Mouse (Mus musculus): ENCODE measurements around the gene Hscb. TPM values are rescaled to one million over a fixed set of nuclear protein-coding genes. Genes with fewer than 3 reads are reported as not detected.

Hscb gene
- polyA plus RNA-seq, 1 experiment from 2014 or later, result 23.1 TPM

- no peaks in the 10 kb centered on the region for H3K9me3 ChIP-seq (replicated peaks; ENCODE audit: control insufficient read depth, low read length)
- ATAC-seq (replicated peaks; ENCODE audit: extremely low read depth, insufficient read depth, low FRiP score), result no peak
- H3K4me1 ChIP-seq (ENCODE audit: control insufficient read depth, insufficient read depth, low read length), result peaks cover 28% of the 10 kb centered on the region
- H3K9ac ChIP-seq (ENCODE audit: low read length), result 0 out of 2 replicates have a peak overlapping the region, but pooled peaks have one; percentile 17
- H3K27me3 ChIP-seq (ENCODE audit: control insufficient read depth, insufficient read depth, low read length), result no peaks in the 10 kb centered on the region
- 85% methylated on average over 3 of the region's 3 CpGs for WGBS
- no peak overlapping the region for H3K4me3 ChIP-seq (ENCODE audit: low read length)
- peaks cover 24% of the 10 kb centered on the region for H3K36me3 ChIP-seq (ENCODE audit: control insufficient read depth, insufficient read depth)
- no peak overlapping the region for H3K4me2 ChIP-seq (ENCODE audit: low read depth, low read length)
- H3K27ac ChIP-seq (ENCODE audit: low read length), result no peak overlapping the region
Measured at GRCm38 (mm10) chr5:110801036-110801624, 38.4 kb downstream of the Hscb start.

- Histone ChIP-seq H3K4me1 (ENCODE audit: control insufficient read depth, insufficient read depth, low read length) (peaks cover 24% of the 10 kb centered on the region), H3K36me3 (ENCODE audit: control insufficient read depth, insufficient read depth) (peaks cover 46% of the 10 kb centered on the region), H3K27ac (ENCODE audit: low read length) (peak overlapping the region; percentile 42), H3K27me3 (ENCODE audit: control insufficient read depth, insufficient read depth, low read length) (no peaks in the 10 kb centered on the region), H3K9me3 (replicated peaks; ENCODE audit: control insufficient read depth, low read length) (no peaks in the 10 kb centered on the region), H3K9ac (ENCODE audit: low read length) (no peak overlapping the region), H3K4me3 (ENCODE audit: low read length) (no peak overlapping the region), H3K4me2 (ENCODE audit: low read depth, low read length) (no peak overlapping the region)
- WGBS, result 53% methylated on average over 4 of the region's 4 CpGs
- 0 out of 2 replicates have a peak, but pooled peaks have one; percentile 37 for ATAC-seq (replicated peaks; ENCODE audit: extremely low read depth, insufficient read depth, low FRiP score)
Measured at GRCm38 (mm10) chr5:110797696-110798095, 41.9 kb downstream of the Hscb start.

- H3K4me2 ChIP-seq (ENCODE audit: low read depth, low read length), result no peak overlapping the region
- no peaks in the 10 kb centered on the region for H3K9me3 ChIP-seq (replicated peaks; ENCODE audit: control insufficient read depth, low read length)
- H3K27me3 ChIP-seq (ENCODE audit: control insufficient read depth, insufficient read depth, low read length), result no peaks in the 10 kb centered on the region
- no peak for ATAC-seq (replicated peaks; ENCODE audit: extremely low read depth, insufficient read depth, low FRiP score)
- no peak overlapping the region for H3K9ac ChIP-seq (ENCODE audit: low read length)
- peaks cover 13% of the 10 kb centered on the region for H3K4me1 ChIP-seq (ENCODE audit: control insufficient read depth, insufficient read depth, low read length)
- WGBS, result 95% methylated on average over 7 of the region's 7 CpGs
- H3K27ac ChIP-seq (ENCODE audit: low read length), result no peak overlapping the region
- H3K4me3 ChIP-seq (ENCODE audit: low read length), result no peak overlapping the region
- H3K36me3 ChIP-seq (ENCODE audit: control insufficient read depth, insufficient read depth), result peaks cover 70% of the 10 kb centered on the region
Measured at GRCm38 (mm10) chr5:110794363-110794762, 45.2 kb downstream of the Hscb start.

- no peak; the same call in 1 of the 2 replicates for ATAC-seq (replicated peaks; ENCODE audit: extremely low read depth, insufficient read depth, low FRiP score)
- Histone ChIP-seq H3K36me3 (ENCODE audit: control insufficient read depth, insufficient read depth) (peaks cover 66% of the 10 kb centered on the region), H3K9me3 (replicated peaks; ENCODE audit: control insufficient read depth, low read length) (no peaks in the 10 kb centered on the region), H3K9ac (ENCODE audit: low read length) (no peak overlapping the region), H3K27ac (ENCODE audit: low read length) (no peak overlapping the region), H3K4me3 (ENCODE audit: low read length) (no peak overlapping the region), H3K4me2 (ENCODE audit: low read depth, low read length) (no peak overlapping the region), H3K4me1 (ENCODE audit: control insufficient read depth, insufficient read depth, low read length) (no peaks in the 10 kb centered on the region), H3K27me3 (ENCODE audit: control insufficient read depth, insufficient read depth, low read length) (no peaks in the 10 kb centered on the region)
- 57% methylated on average over 5 of the region's 5 CpGs for WGBS
Measured at GRCm38 (mm10) chr5:110788684-110789083, 50.9 kb downstream of the Hscb start.

GRCm38 (mm10) chr5:110786081-110786835 lies 53.3 kb downstream of the Hscb start:
- ATAC-seq (replicated peaks; ENCODE audit: extremely low read depth, insufficient read depth, low FRiP score), result peak; percentile 54; the same call in 1 of the 2 replicates
- H3K9ac ChIP-seq (ENCODE audit: low read length), result no peak overlapping the region
- no peak overlapping the region for H3K4me2 ChIP-seq (ENCODE audit: low read depth, low read length)
- no peaks in the 10 kb centered on the region for H3K4me1 ChIP-seq (ENCODE audit: control insufficient read depth, insufficient read depth, low read length)
- H3K9me3 ChIP-seq (replicated peaks; ENCODE audit: control insufficient read depth, low read length), result no peaks in the 10 kb centered on the region
- WGBS, result 66% methylated on average over 11 of the region's 11 CpGs
- H3K27me3 ChIP-seq (ENCODE audit: control insufficient read depth, insufficient read depth, low read length), result no peaks in the 10 kb centered on the region
- H3K4me3 ChIP-seq (ENCODE audit: low read length), result no peak overlapping the region
- H3K36me3 ChIP-seq (ENCODE audit: control insufficient read depth, insufficient read depth), result peaks cover 45% of the 10 kb centered on the region
- H3K27ac ChIP-seq (ENCODE audit: low read length), result peak overlapping the region; percentile 49

GRCm38 (mm10) chr5:110783150-110783549 lies 56.4 kb downstream of the Hscb start:
- Histone ChIP-seq H3K4me2 (ENCODE audit: low read depth, low read length) (no peak overlapping the region), H3K4me1 (ENCODE audit: control insufficient read depth, insufficient read depth, low read length) (peaks cover 13% of the 10 kb centered on the region), H3K27ac (ENCODE audit: low read length) (no peak overlapping the region), H3K27me3 (ENCODE audit: control insufficient read depth, insufficient read depth, low read length) (no peaks in the 10 kb centered on the region), H3K36me3 (ENCODE audit: control insufficient read depth, insufficient read depth) (peaks cover 24% of the 10 kb centered on the region), H3K4me3 (ENCODE audit: low read length) (no peak overlapping the region), H3K9me3 (replicated peaks; ENCODE audit: control insufficient read depth, low read length) (no peaks in the 10 kb centered on the region), H3K9ac (ENCODE audit: low read length) (no peak overlapping the region)
- WGBS, result 64% methylated on average over 8 of the region's 8 CpGs
- no peak for ATAC-seq (replicated peaks; ENCODE audit: extremely low read depth, insufficient read depth, low FRiP score)

- 76% methylated on average over 7 of the region's 7 CpGs for WGBS
- Histone ChIP-seq H3K9ac (ENCODE audit: low read length) (no peak overlapping the region), H3K4me2 (ENCODE audit: low read depth, low read length) (no peak overlapping the region), H3K9me3 (replicated peaks; ENCODE audit: control insufficient read depth, low read length) (no peaks in the 10 kb centered on the region), H3K27me3 (ENCODE audit: control insufficient read depth, insufficient read depth, low read length) (no peaks in the 10 kb centered on the region), H3K4me1 (ENCODE audit: control insufficient read depth, insufficient read depth, low read length) (peaks cover 13% of the 10 kb centered on the region), H3K27ac (ENCODE audit: low read length) (no peak overlapping the region), H3K4me3 (ENCODE audit: low read length) (no peak overlapping the region), H3K36me3 (ENCODE audit: control insufficient read depth, insufficient read depth) (peaks cover 15% of the 10 kb centered on the region; the same call in 1 of the 2 replicates)
- no peak for ATAC-seq (replicated peaks; ENCODE audit: extremely low read depth, insufficient read depth, low FRiP score)
Measured at GRCm38 (mm10) chr5:110781529-110782238, 57.9 kb downstream of the Hscb start.

GRCm38 (mm10) chr5:110780761-110781528 lies 58.6 kb downstream of the Hscb start:
- H3K4me1 ChIP-seq (ENCODE audit: control insufficient read depth, insufficient read depth, low read length), result peaks cover 13% of the 10 kb centered on the region
- peak overlapping the region; percentile 75 for H3K4me3 ChIP-seq (ENCODE audit: low read length)
- peak overlapping the region; percentile 4; the same call in 1 of the 2 replicates for H3K27ac ChIP-seq (ENCODE audit: low read length)
- peak overlapping the region; percentile 84 for H3K9ac ChIP-seq (ENCODE audit: low read length)
- peaks cover 9% of the 10 kb centered on the region for H3K36me3 ChIP-seq (ENCODE audit: control insufficient read depth, insufficient read depth)
- H3K9me3 ChIP-seq (replicated peaks; ENCODE audit: control insufficient read depth, low read length), result no peaks in the 10 kb centered on the region
- peak overlapping the region; percentile 65 for H3K4me2 ChIP-seq (ENCODE audit: low read depth, low read length)
- WGBS, result 54% methylated on average over 10 of the region's 10 CpGs
- peak; percentile 53; the same call in 1 of the 2 replicates for ATAC-seq (replicated peaks; ENCODE audit: extremely low read depth, insufficient read depth, low FRiP score)
- H3K27me3 ChIP-seq (ENCODE audit: control insufficient read depth, insufficient read depth, low read length), result no peaks in the 10 kb centered on the region

Data from heart, embryonic 16.5 days (tissue).